Mouse (Mus musculus) layer of hippocampus, adult 9-10 months (tissue): ENCODE data around the gene Vmn1r77.
"Not testable (repeated sequence)": the region's sequence is repeated elsewhere in the genome, so short reads cannot be mapped to it uniquely, and the experiment has no call there.

ENCODE experiments used
- DNase-seq: peaks from one replicate; pipeline ENCODE4 v3.0.0; 2022; ENCODE audit warnings: low spot score

Gene Vmn1r77

GRCm38 (mm10) chr7:12036452-12036851 is at the start of gene Vmn1r77:
Vmn1r77 (plus strand) TSS chr7:12036752.
- DNase-seq: not testable (repeated sequence)

GRCm38 (mm10) chr7:12011491-12011890 is 25.1 kb upstream of the Vmn1r77 start:
- not testable (repeated sequence) for DNase-seq

- DNase-seq: not testable (repeated sequence)
These were observed 24.2 kb upstream of the Vmn1r77 start for GRCm38 (mm10) chr7:12012392-12012791.

- no peak for DNase-seq
These were observed 23.4 kb upstream of the Vmn1r77 start for GRCm38 (mm10) chr7:12013106-12013505.

- DNase-seq: not testable (repeated sequence)
These were observed 18.7 kb upstream of the Vmn1r77 start for GRCm38 (mm10) chr7:12017829-12018228.

GRCm38 (mm10) chr7:12040664-12041063 is 4.1 kb downstream of the Vmn1r77 start:
- DNase-seq: no peak
